Mouse (Mus musculus): ENCODE measurements around the gene Ank3. TPM values are rescaled to one million over a fixed set of nuclear protein-coding genes. Genes with fewer than 3 reads are reported as not detected.

The Ank3 gene
- polyA plus RNA-seq, 1 experiment from 2014 or later, result 22.5 TPM

GRCm38 (mm10) chr10:69678230-69678629, 279.7 kb downstream of the Ank3 start:
- Histone ChIP-seq H3K27me3 (replicated peaks; ENCODE audit: control insufficient read depth, insufficient read depth, low read length) (no peaks in the 10 kb centered on the region), H3K4me2 (ENCODE audit: low read depth, low read length) (no peak overlapping the region), H3K4me1 (ENCODE audit: control insufficient read depth, insufficient read depth, low read length) (no peaks in the 10 kb centered on the region), H3K9me3 (ENCODE audit: control insufficient read depth, low read length) (peaks cover 6% of the 10 kb centered on the region; the same call in 1 of the 2 replicates), H3K4me3 (ENCODE audit: low read depth, low read length) (no peak overlapping the region), H3K27ac (replicated peaks; ENCODE audit: low read depth, low read length) (no peak overlapping the region), H3K36me3 (ENCODE audit: control insufficient read depth, insufficient read depth, low read length) (no peaks in the 10 kb centered on the region), H3K9ac (ENCODE audit: low read depth, low read length) (no peak overlapping the region)
- DNase-seq (ENCODE audit: low spot score) (peak; percentile 42), ATAC-seq (ENCODE audit: low read depth) (peak; percentile 37; the same call in 1 of the 2 replicates)
- WGBS, result 79% methylated on average over 15 of the region's 15 CpGs

- Histone ChIP-seq H3K36me3 (ENCODE audit: control insufficient read depth, insufficient read depth, low read length) (no peaks in the 10 kb centered on the region), H3K9me3 (ENCODE audit: control insufficient read depth, low read length) (peaks cover 23% of the 10 kb centered on the region), H3K27me3 (replicated peaks; ENCODE audit: control insufficient read depth, insufficient read depth, low read length) (no peaks in the 10 kb centered on the region), H3K4me1 (ENCODE audit: control insufficient read depth, insufficient read depth, low read length) (peaks cover 7% of the 10 kb centered on the region), H3K4me3 (ENCODE audit: low read depth, low read length) (no peak overlapping the region), H3K9ac (ENCODE audit: low read depth, low read length) (no peak overlapping the region), H3K27ac (replicated peaks; ENCODE audit: low read depth, low read length) (no peak overlapping the region), H3K4me2 (ENCODE audit: low read depth, low read length) (no peak overlapping the region)
- WGBS, result 86% methylated on average over 1 of the region's 1 CpGs
- ATAC-seq (ENCODE audit: low read depth) (no peak), DNase-seq (ENCODE audit: low spot score) (no peak)
These were observed 287.8 kb downstream of the Ank3 start for GRCm38 (mm10) chr10:69686336-69686735.

- DNase-seq (ENCODE audit: low spot score) (no peak), ATAC-seq (ENCODE audit: low read depth) (no peak)
- H3K27ac ChIP-seq (replicated peaks; ENCODE audit: low read depth, low read length), result no peak overlapping the region
- 90% methylated on average over 12 of the region's 12 CpGs for whole genome bisulfite sequencing
- H3K27me3 ChIP-seq (replicated peaks; ENCODE audit: control insufficient read depth, insufficient read depth, low read length), result no peaks in the 10 kb centered on the region
- no peak overlapping the region for H3K4me2 ChIP-seq (ENCODE audit: low read depth, low read length)
- H3K9me3 ChIP-seq (ENCODE audit: control insufficient read depth, low read length), result peaks cover 10% of the 10 kb centered on the region
- no peaks in the 10 kb centered on the region for H3K36me3 ChIP-seq (ENCODE audit: control insufficient read depth, insufficient read depth, low read length)
- peaks cover 7% of the 10 kb centered on the region for H3K4me1 ChIP-seq (ENCODE audit: control insufficient read depth, insufficient read depth, low read length)
- H3K9ac ChIP-seq (ENCODE audit: low read depth, low read length), result no peak overlapping the region
- no peak overlapping the region for H3K4me3 ChIP-seq (ENCODE audit: low read depth, low read length)
These were observed 290.5 kb downstream of the Ank3 start for GRCm38 (mm10) chr10:69689096-69689495.

- peak; percentile 40 for DNase-seq (ENCODE audit: low spot score)
- 17% methylated on average over 11 of the region's 12 CpGs for WGBS
- peak overlapping the region; percentile 19; the same call in 1 of the 2 replicates for H3K9ac ChIP-seq (ENCODE audit: low read depth, low read length)
- peak; percentile 81 for ATAC-seq (ENCODE audit: low read depth)
- H3K27ac ChIP-seq (replicated peaks; ENCODE audit: low read depth, low read length), result no peak overlapping the region
- peak overlapping the region; percentile 24; the same call in 1 of the 2 replicates for H3K4me2 ChIP-seq (ENCODE audit: low read depth, low read length)
- no peak overlapping the region for H3K4me3 ChIP-seq (ENCODE audit: low read depth, low read length)
- no peaks in the 10 kb centered on the region for H3K36me3 ChIP-seq (ENCODE audit: control insufficient read depth, insufficient read depth, low read length)
- 0 out of 2 replicates have a peak, but pooled peaks cover 4% of the 10 kb centered on the region for H3K9me3 ChIP-seq (ENCODE audit: control insufficient read depth, low read length)
- peaks cover 7% of the 10 kb centered on the region for H3K4me1 ChIP-seq (ENCODE audit: control insufficient read depth, insufficient read depth, low read length)
- H3K27me3 ChIP-seq (replicated peaks; ENCODE audit: control insufficient read depth, insufficient read depth, low read length), result no peaks in the 10 kb centered on the region
These were observed 291.8 kb downstream of the Ank3 start for GRCm38 (mm10) chr10:69690131-69690960.

GRCm38 (mm10) chr10:69690961-69691451, 292.4 kb downstream of the Ank3 start:
- no peak for DNase-seq (ENCODE audit: low spot score)
- Histone ChIP-seq H3K27ac (replicated peaks; ENCODE audit: low read depth, low read length) (no peak overlapping the region), H3K9ac (ENCODE audit: low read depth, low read length) (peak overlapping the region; percentile 19; the same call in 1 of the 2 replicates), H3K9me3 (ENCODE audit: control insufficient read depth, low read length) (no peaks in the 10 kb centered on the region), H3K36me3 (ENCODE audit: control insufficient read depth, insufficient read depth, low read length) (no peaks in the 10 kb centered on the region), H3K4me1 (ENCODE audit: control insufficient read depth, insufficient read depth, low read length) (peaks cover 11% of the 10 kb centered on the region), H3K4me3 (ENCODE audit: low read depth, low read length) (no peak overlapping the region), H3K27me3 (replicated peaks; ENCODE audit: control insufficient read depth, insufficient read depth, low read length) (no peaks in the 10 kb centered on the region), H3K4me2 (ENCODE audit: low read depth, low read length) (peak overlapping the region; percentile 24; the same call in 1 of the 2 replicates)
- 36% methylated on average over 6 of the region's 6 CpGs for WGBS
- ATAC-seq (ENCODE audit: low read depth), result no peak

GRCm38 (mm10) chr10:69696019-69696418, 297.4 kb downstream of the Ank3 start:
- Histone ChIP-seq H3K36me3 (ENCODE audit: control insufficient read depth, insufficient read depth, low read length) (no peaks in the 10 kb centered on the region), H3K27me3 (replicated peaks; ENCODE audit: control insufficient read depth, insufficient read depth, low read length) (no peaks in the 10 kb centered on the region), H3K9ac (ENCODE audit: low read depth, low read length) (no peak overlapping the region), H3K4me1 (ENCODE audit: control insufficient read depth, insufficient read depth, low read length) (peaks cover 6% of the 10 kb centered on the region; the same call in 1 of the 2 replicates), H3K4me2 (ENCODE audit: low read depth, low read length) (no peak overlapping the region), H3K4me3 (ENCODE audit: low read depth, low read length) (no peak overlapping the region), H3K27ac (replicated peaks; ENCODE audit: low read depth, low read length) (no peak overlapping the region), H3K9me3 (ENCODE audit: control insufficient read depth, low read length) (no peaks in the 10 kb centered on the region)
- ATAC-seq (ENCODE audit: low read depth) (peak; percentile 71; the same call in 1 of the 2 replicates), DNase-seq (ENCODE audit: low spot score) (peak; percentile 49)
- WGBS, result 44% methylated on average over 9 of the region's 9 CpGs

- ATAC-seq (ENCODE audit: low read depth), result no peak
- WGBS, result 88% methylated on average over 1 of the region's 1 CpGs
- no peaks in the 10 kb centered on the region for H3K27me3 ChIP-seq (replicated peaks; ENCODE audit: control insufficient read depth, insufficient read depth, low read length)
These were observed 300.1 kb downstream of the Ank3 start for GRCm38 (mm10) chr10:69698699-69699098.

GRCm38 (mm10) chr10:69701226-69701625, 302.7 kb downstream of the Ank3 start:
- no peak for DNase-seq (ENCODE audit: low spot score)
- Histone ChIP-seq H3K27ac (replicated peaks; ENCODE audit: low read depth, low read length) (no peak overlapping the region), H3K4me3 (ENCODE audit: low read depth, low read length) (no peak overlapping the region), H3K36me3 (ENCODE audit: control insufficient read depth, insufficient read depth, low read length) (no peaks in the 10 kb centered on the region), H3K27me3 (replicated peaks; ENCODE audit: control insufficient read depth, insufficient read depth, low read length) (no peaks in the 10 kb centered on the region), H3K4me1 (ENCODE audit: control insufficient read depth, insufficient read depth, low read length) (peaks cover 5% of the 10 kb centered on the region; the same call in 1 of the 2 replicates), H3K4me2 (ENCODE audit: low read depth, low read length) (no peak overlapping the region), H3K9me3 (ENCODE audit: control insufficient read depth, low read length) (no peaks in the 10 kb centered on the region), H3K9ac (ENCODE audit: low read depth, low read length) (no peak overlapping the region)
- 39% methylated on average over 4 of the region's 4 CpGs for WGBS
- ATAC-seq (ENCODE audit: low read depth), result peak; percentile 76

More at GRCm38 (mm10) chr10:69698699-69699098, 300.1 kb downstream of the Ank3 start:
- Histone ChIP-seq H3K4me1 (ENCODE audit: control insufficient read depth, insufficient read depth, low read length) (peaks cover 6% of the 10 kb centered on the region; the same call in 1 of the 2 replicates), H3K4me3 (ENCODE audit: low read depth, low read length) (no peak overlapping the region), H3K36me3 (ENCODE audit: control insufficient read depth, insufficient read depth, low read length) (no peaks in the 10 kb centered on the region), H3K27ac (replicated peaks; ENCODE audit: low read depth, low read length) (no peak overlapping the region), H3K4me2 (ENCODE audit: low read depth, low read length) (no peak overlapping the region), H3K9me3 (ENCODE audit: control insufficient read depth, low read length) (no peaks in the 10 kb centered on the region), H3K9ac (ENCODE audit: low read depth, low read length) (no peak overlapping the region)
- no peak for DNase-seq (ENCODE audit: low spot score)

Data from embryonic facial prominence, embryonic 14.5 days (tissue).